In genomic region chr3:23937299-23937698, GRCm38 (mm10) we compare ENCODE assay signal across 11 mouse cellular contexts.
A peak's percentile ranks its signal among the peaks of the same experiment; 100 is the strongest.
DNase-seq lines count a peak whose midpoint lies in the region; ATAC-seq and TF ChIP-seq lines count a peak whose summit lies in the region.
"Had no signal": no experiment of that assay in that cellular context is flagged by ENCODE, and none has a peak within 500 bp of the region (broad histone marks: within the 10 kb centered on the region; RNA-seq: fewer than 3 reads in every experiment).

No protein-coding gene starts in this region.

- H3K4me3 ChIP-seq in lung, embryonic 14.5 days (ENCODE audit: low read depth, low read length) = no peak overlapping the region
- no peak overlapping the region for H3K4me3 ChIP-seq in lung, adult 2 months (replicated peaks; ENCODE audit: extremely low read depth, low read depth, low read length)
- H3K4me3 ChIP-seq in midbrain, embryonic 15.5 days = no peak overlapping the region
- H3K4me3 ChIP-seq: embryonic facial prominence, embryonic 15.5 days; neural tube, embryonic 12.5 days had no signal

- no peaks in the 10 kb centered on the region for H3K36me3 ChIP-seq in lung, embryonic 14.5 days (ENCODE audit: insufficient read depth)
- H3K36me3 ChIP-seq in midbrain, embryonic 15.5 days (replicated peaks) = no peaks in the 10 kb centered on the region
- H3K36me3 ChIP-seq: embryonic facial prominence, embryonic 15.5 days; neural tube, embryonic 12.5 days had no signal

- H3K27me3 ChIP-seq in lung, embryonic 14.5 days (ENCODE audit: insufficient read depth, low read length) = no peaks in the 10 kb centered on the region
- H3K27me3 ChIP-seq in midbrain, embryonic 15.5 days (replicated peaks) = no peaks in the 10 kb centered on the region
- H3K27me3 ChIP-seq: embryonic facial prominence, embryonic 15.5 days; neural tube, embryonic 12.5 days had no signal

- no peak for TF ChIP-seq CTCF in lung, embryonic 14.5 days (IDR thresholded peaks at IDR 0.05; ENCODE audit: low read depth)
- TF ChIP-seq CTCF in lung, adult 2 months (IDR thresholded peaks at IDR 0.05; ENCODE audit: insufficient read depth, low read length) = no peak

- no peak overlapping the region for H3K9ac ChIP-seq in lung, embryonic 14.5 days
- H3K9ac ChIP-seq in midbrain, embryonic 15.5 days = no peak overlapping the region
- H3K9ac ChIP-seq: embryonic facial prominence, embryonic 15.5 days; liver, postnatal 0 days; neural tube, embryonic 12.5 days had no signal

- no peak for TF ChIP-seq POLR2A in lung, adult 2 months (IDR thresholded peaks at IDR 0.05; ENCODE audit: borderline replicate concordance, extremely low read depth, low read depth, low read length)

- no peaks in the 10 kb centered on the region for H3K4me1 ChIP-seq in lung, embryonic 14.5 days (ENCODE audit: insufficient read depth)
- no peaks in the 10 kb centered on the region for H3K4me1 ChIP-seq in lung, adult 2 months (ENCODE audit: control insufficient read depth, insufficient read depth, low read length)
- H3K4me1 ChIP-seq in midbrain, embryonic 15.5 days = no peaks in the 10 kb centered on the region
- H3K4me1 ChIP-seq: embryonic facial prominence, embryonic 15.5 days; neural tube, embryonic 12.5 days had no signal

- H3K27ac ChIP-seq in lung, embryonic 14.5 days (ENCODE audit: low read depth) = no peak overlapping the region
- no peak overlapping the region for H3K27ac ChIP-seq in midbrain, embryonic 15.5 days
- H3K27ac ChIP-seq: embryonic facial prominence, embryonic 15.5 days; neural tube, embryonic 12.5 days had no signal

- no peaks in the 10 kb centered on the region for H3K9me3 ChIP-seq in lung, embryonic 14.5 days (ENCODE audit: low read depth, low read length)
- H3K9me3 ChIP-seq in midbrain, embryonic 15.5 days = no peaks in the 10 kb centered on the region
- H3K9me3 ChIP-seq: embryonic facial prominence, embryonic 15.5 days; neural tube, embryonic 12.5 days had no signal

- 0 out of 2 replicates have a peak overlapping the region, but pooled peaks have one; percentile 7 for H3K4me2 ChIP-seq in lung, embryonic 14.5 days
- no peak overlapping the region for H3K4me2 ChIP-seq in midbrain, embryonic 15.5 days
- H3K4me2 ChIP-seq: embryonic facial prominence, embryonic 15.5 days; neural tube, embryonic 12.5 days had no signal

- 44% methylated on average over 5 of the region's 5 CpGs for WGBS in lung, embryonic 14.5 days
- WGBS in lung, adult 2 months = 59% methylated on average over 5 of the region's 5 CpGs
- 36% methylated on average over 5 of the region's 5 CpGs for WGBS in midbrain, embryonic 15.5 days

- peak; percentile 10 to 15 for DNase-seq in cerebellum, postnatal 10 days
- no peak for DNase-seq in cerebellum, postnatal 4 days (ENCODE audit: low spot score in 2 of 2)
- peak; percentile 32 for DNase-seq in lung, embryonic 14.5 days
- DNase-seq in lung, adult 2 months = no peak
- peak; percentile 16 for DNase-seq in hindlimb bud, embryonic 11.5 days (ENCODE audit: extremely low spot score, low read depth, low spot score)
- DNase-seq in left cerebral cortex, adult 11 months (ENCODE audit: low spot score) = no peak
- DNase-seq: liver, postnatal 0 days had no signal

- peak; percentile 58; the same call in 1 of the 2 replicates for ATAC-seq in lung, embryonic 14.5 days (ENCODE audit: insufficient read depth)
- ATAC-seq in midbrain, embryonic 15.5 days (replicated peaks) = peak; percentile 78
- no peak for ATAC-seq in megakaryocyte-erythroid progenitor cell, adult 5-6 weeks (replicated peaks; ENCODE audit: low FRiP score, low TSS enrichment, poor library complexity, severe bottlenecking)
- ATAC-seq: liver, postnatal 0 days had no signal

Comparison
In these comparisons a context has a peak if more than half of its experiments do, and no peak if none do; other contexts are left out.
1. DNase-seq: peak in cerebellum, postnatal 10 days (2 of 2), lung, embryonic 14.5 days (single experiment) and hindlimb bud, embryonic 11.5 days (single experiment); none in cerebellum, postnatal 4 days (0 of 2), lung, adult 2 months (single experiment) and left cerebral cortex, adult 11 months (single experiment).